Mouse (Mus musculus) kidney, embryonic 16.5 days (tissue): ENCODE results near the gene Gm7075. TPM values are rescaled to one million over a fixed set of nuclear protein-coding genes. Genes with fewer than 3 reads are reported as not detected.

Experiments
- ATAC-seq: fragments of 200-750 bp; cut with Nextera tagmentation; 2 replicates; pipeline ENCODE4 v1.8.0; 2017; ENCODE audit warnings: moderate TSS enrichment; ENCODE audit not compliant: low FRiP score, low TSS enrichment
- H3K27ac ChIP-seq: fragments of 300-500 bp; sonication (generic); 2 replicates; pipeline ENCODE4 v1.5.1; 2014; ENCODE audit warnings: low read length
- H3K27me3 ChIP-seq: fragments of 300-500 bp; sonication (generic); 2 replicates; pipeline ENCODE4 v1.6.1; 2014; ENCODE audit warnings: low read length, control low read depth, mixed read lengths; ENCODE audit not compliant: insufficient read depth
- H3K36me3 ChIP-seq: fragments of 300-500 bp; sonication (generic); 2 replicates; pipeline ENCODE4 v1.6.1; 2014; ENCODE audit warnings: low read length, control low read depth, mixed read lengths; ENCODE audit not compliant: insufficient read depth
- H3K4me1 ChIP-seq: fragments of 300-500 bp; sonication (generic); 2 replicates; pipeline ENCODE4 v1.6.1; 2014; ENCODE audit warnings: low read length, control low read depth, mixed read lengths; ENCODE audit not compliant: insufficient read depth
- H3K4me2 ChIP-seq: fragments of 300-500 bp; sonication (generic); replicated peaks from 2 replicates; pipeline ENCODE4 v1.6.1; 2014; ENCODE audit warnings: low read depth, low read length
- H3K4me3 ChIP-seq: fragments of 300-500 bp; sonication (generic); 2 replicates; pipeline ENCODE4 v1.5.1; 2014; ENCODE audit warnings: mild to moderate bottlenecking, low read length
- H3K9ac ChIP-seq: fragments of 300-500 bp; sonication (generic); replicated peaks from 2 replicates; pipeline ENCODE4 v1.6.1; 2014; ENCODE audit warnings: low read length
- H3K9me3 ChIP-seq: fragments of 300-500 bp; sonication (generic); 2 replicates; pipeline ENCODE4 v1.6.1; 2016; ENCODE audit warnings: low read length, control low read depth
- WGBS: fragments of 180-500 bp; shearing (Covaris S2); extraction: QIAGEN DNeasy Blood & Tissue Kit; methylation state at CpG from one replicate; pipeline ENCODE4 v1.1.7; 2014; 5-methylcytosine and 5-hydroxymethylcytosine counted together
- polyA plus RNA-seq: library from polyadenylated mRNA; unstranded; fragments of >200 nt; fragmentation: Nextera tagmentation; extraction: Ambion mirVana; gene quantifications from 2 replicates; pipeline ENCODE4 v1.2.1, GENCODE M21; 2015

Gene Gm7075
- polyA plus RNA-seq, 1 experiment from 2014 or later, result not detected

DNA sequence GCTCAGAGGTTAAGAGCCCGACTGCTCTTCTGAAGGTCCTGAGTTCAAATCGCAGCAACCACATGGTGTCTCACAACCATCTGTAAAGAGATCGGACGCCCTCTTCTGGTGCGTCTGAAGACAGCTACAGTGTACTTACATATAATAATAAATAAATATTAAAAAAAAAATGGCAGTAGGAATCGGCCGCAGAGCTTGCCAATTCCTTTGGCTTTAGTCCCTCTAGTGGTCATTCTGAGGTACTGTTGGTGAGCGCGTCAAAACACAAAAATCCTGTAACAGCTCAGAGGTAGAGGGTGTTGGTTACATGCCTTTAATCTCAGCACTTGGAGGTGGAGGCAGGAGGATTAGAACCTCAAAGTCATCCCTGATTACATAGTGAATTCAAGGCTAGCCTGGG lies 44.1 kb downstream of the Gm7075 start:
- Histone ChIP-seq H3K9ac (no peak overlapping the region), H3K36me3 (no peaks in the 10 kb centered on the region), H3K27me3 (no peaks in the 10 kb centered on the region), H3K4me3 (no peak overlapping the region), H3K9me3 (no peaks in the 10 kb centered on the region), H3K4me1 (no peaks in the 10 kb centered on the region), H3K4me2 (no peak overlapping the region), H3K27ac (no peak overlapping the region)
- ATAC-seq, result no peak
- 18% methylated on average over 9 of the region's 9 CpGs for WGBS

DNA sequence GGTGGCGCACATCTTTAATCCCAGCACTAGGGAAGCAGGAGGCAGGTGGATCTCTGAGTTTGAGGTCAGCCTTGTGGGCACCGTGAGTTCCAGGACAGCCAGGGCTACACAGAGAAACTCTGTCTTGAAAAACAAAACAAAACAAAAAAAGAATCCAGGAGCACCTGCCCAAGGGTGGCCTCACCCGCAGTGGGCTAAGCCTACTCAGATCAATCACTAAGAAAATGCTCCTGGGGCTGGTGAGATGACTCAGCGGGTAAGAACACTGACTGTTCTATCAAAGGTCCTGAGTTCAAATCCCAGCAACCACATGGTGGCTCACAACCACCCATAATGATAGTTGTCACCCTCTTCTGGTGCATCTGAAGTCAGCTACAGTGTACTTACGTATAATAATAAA lies 45.3 kb downstream of the Gm7075 start:
- no peak overlapping the region for H3K4me3 ChIP-seq
- no peaks in the 10 kb centered on the region for H3K9me3 ChIP-seq
- H3K27me3 ChIP-seq, result no peaks in the 10 kb centered on the region
- H3K4me2 ChIP-seq, result no peak overlapping the region
- no peak for ATAC-seq
- WGBS, result 83% methylated on average over 5 of the region's 5 CpGs
- no peak overlapping the region for H3K27ac ChIP-seq
- no peaks in the 10 kb centered on the region for H3K36me3 ChIP-seq
- H3K4me1 ChIP-seq, result no peaks in the 10 kb centered on the region
- no peak overlapping the region for H3K9ac ChIP-seq

Other genes starting within 250 kb of the Gm7075 start
- gene Mypn, start 217.8 kb downstream of the Gm7075 start, polyA plus RNA-seq, result 0.10 and 0.18 TPM in 2 replicates
- gene Herc4, start 178.0 kb downstream of the Gm7075 start, polyA plus RNA-seq, result 39.7 and 43.0 TPM in 2 replicates
- 4.1 and 5.4 TPM in 2 replicates for gene Sirt1, start 40.1 kb downstream of the Gm7075 start, polyA plus RNA-seq
- 10.3 and 16.3 TPM in 2 replicates for gene Dnajc12, start 39.3 kb downstream of the Gm7075 start, polyA plus RNA-seq
- 0.49 and 0.55 TPM in 2 replicates for gene Ctnna3, start 8.3 kb upstream of the Gm7075 start, polyA plus RNA-seq